Mouse (Mus musculus): ENCODE measurements around the gene Zfp672. TPM values are rescaled to one million over a fixed set of nuclear protein-coding genes. Genes with fewer than 3 reads are reported as not detected.
A peak's percentile ranks its signal among the peaks of the same experiment; 100 is the strongest.
"Not testable (repeated sequence)": the region's sequence is repeated elsewhere in the genome, so short reads cannot be mapped to it uniquely, and the experiment has no call there.

Zfp672 gene
- total and polyA plus RNA-seq, 2 experiments from 2014 or later, result 41.2 to 41.7 TPM

DNA sequence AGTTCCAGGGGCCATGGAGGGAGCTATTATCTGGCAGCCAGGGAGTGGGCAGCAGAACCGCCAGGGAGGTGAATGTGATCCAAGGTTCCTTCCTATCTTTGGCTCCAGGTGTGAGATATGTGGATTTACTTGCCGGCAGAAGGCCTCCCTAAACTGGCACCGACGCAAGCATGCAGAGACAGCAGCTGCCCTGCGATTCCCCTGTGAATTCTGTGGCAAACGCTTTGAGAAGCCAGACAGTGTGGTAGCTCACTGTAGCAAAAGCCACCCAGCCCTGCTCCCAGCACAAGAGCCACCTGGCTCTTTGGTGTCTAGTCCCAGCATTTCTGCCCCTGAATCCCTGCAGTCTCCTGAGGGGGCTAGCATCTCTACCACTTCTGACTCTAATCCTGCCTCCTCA, 16.1 kb downstream of the Zfp672 start:
- H3K9me3 ChIP-seq (ENCODE audit: low read length), result no peaks in the 10 kb centered on the region
- no peaks in the 10 kb centered on the region for H3K4me1 ChIP-seq (ENCODE audit: insufficient read depth)
- no peaks in the 10 kb centered on the region for H3K27me3 ChIP-seq (ENCODE audit: insufficient read depth, low read length)
- ATAC-seq (no peak), DNase-seq (no peak)
- no peak overlapping the region for H3K4me3 ChIP-seq (ENCODE audit: low read depth, low read length)
- peaks cover 38% of the 10 kb centered on the region for H3K36me3 ChIP-seq (ENCODE audit: insufficient read depth)
- TF ChIP-seq CTCF (IDR thresholded peaks at IDR 0.05; ENCODE audit: low read depth), result no peak
- WGBS, result 80% methylated on average over 6 of the region's 6 CpGs
- H3K9ac ChIP-seq, result no peak overlapping the region
- H3K27ac ChIP-seq (ENCODE audit: low read depth, low read length), result no peak overlapping the region
- no peak overlapping the region for H3K4me2 ChIP-seq (ENCODE audit: low read depth)

- Histone ChIP-seq H3K36me3 (ENCODE audit: insufficient read depth) (0 out of 2 replicates have a peak, but pooled peaks cover 9% of the 10 kb centered on the region), H3K9me3 (ENCODE audit: low read length) (no peaks in the 10 kb centered on the region), H3K4me3 (ENCODE audit: low read depth, low read length) (no peak overlapping the region), H3K27me3 (ENCODE audit: insufficient read depth, low read length) (no peaks in the 10 kb centered on the region), H3K4me2 (ENCODE audit: low read depth) (no peak overlapping the region), H3K9ac (no peak overlapping the region), H3K4me1 (ENCODE audit: insufficient read depth) (peaks cover 7% of the 10 kb centered on the region), H3K27ac (ENCODE audit: low read depth, low read length) (no peak overlapping the region)
- ATAC-seq (no peak), DNase-seq (no peak)
- WGBS, result 97% methylated on average over 9 of the region's 9 CpGs
- TF ChIP-seq CTCF (IDR thresholded peaks at IDR 0.05; ENCODE audit: low read depth), result no peak
Measured at GRCm38 (mm10) chr11:58308661-58309060, 21.5 kb downstream of the Zfp672 start.

DNA sequence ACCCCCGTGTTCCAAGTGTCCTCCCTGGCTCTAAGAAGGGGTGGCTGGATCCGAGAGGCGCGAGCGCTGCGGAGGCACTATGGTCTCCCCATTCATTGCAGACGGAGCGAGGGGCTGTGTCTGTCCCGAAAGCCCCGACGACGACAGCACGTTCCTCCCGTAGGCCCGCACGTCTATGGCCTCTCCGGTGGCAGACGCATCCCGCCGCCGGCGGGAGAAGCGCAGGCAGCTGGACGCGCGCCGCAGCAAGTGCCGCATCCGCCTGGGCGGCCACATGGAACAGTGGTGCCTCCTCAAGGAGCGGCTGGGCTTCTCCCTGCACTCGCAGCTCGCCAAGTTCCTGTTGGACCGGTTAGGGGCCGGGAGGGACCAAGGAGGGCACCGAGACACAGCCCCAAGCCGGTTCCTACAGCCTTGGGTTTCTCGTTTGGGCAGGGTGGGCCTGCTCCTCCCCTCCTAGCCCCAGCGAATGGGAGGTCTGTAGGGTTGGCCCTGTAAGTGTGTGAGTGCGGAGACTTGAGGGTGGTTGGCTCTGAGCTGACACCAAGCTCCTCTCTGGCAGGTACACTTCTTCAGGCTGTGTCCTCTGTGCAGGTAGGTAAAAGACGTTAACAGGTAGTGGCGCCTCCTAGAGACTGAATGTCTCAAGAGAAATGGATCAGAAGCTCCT, 22.6 kb downstream of the Zfp672 start:
- H3K9me3 ChIP-seq (ENCODE audit: low read length), result no peaks in the 10 kb centered on the region
- H3K4me2 ChIP-seq (ENCODE audit: low read depth), result peak overlapping the region; percentile 74
- peak overlapping the region; percentile 73 for H3K27ac ChIP-seq (ENCODE audit: low read depth, low read length)
- peak; percentile 38 for ATAC-seq
- H3K36me3 ChIP-seq (ENCODE audit: insufficient read depth), result 0 out of 2 replicates have a peak, but pooled peaks cover 6% of the 10 kb centered on the region
- peak; percentile 68 for DNase-seq
- peak overlapping the region; percentile 34 for H3K4me3 ChIP-seq (ENCODE audit: low read depth, low read length)
- peak overlapping the region; percentile 49 for H3K9ac ChIP-seq
- H3K27me3 ChIP-seq (ENCODE audit: insufficient read depth, low read length), result no peaks in the 10 kb centered on the region
- peaks cover 7% of the 10 kb centered on the region for H3K4me1 ChIP-seq (ENCODE audit: insufficient read depth)
- WGBS, result 1% methylated on average over 42 of the region's 42 CpGs
- 0 out of 2 replicates have a peak, but pooled peaks have one; percentile 16 for TF ChIP-seq CTCF (IDR thresholded peaks at IDR 0.05; ENCODE audit: low read depth)

DNA sequence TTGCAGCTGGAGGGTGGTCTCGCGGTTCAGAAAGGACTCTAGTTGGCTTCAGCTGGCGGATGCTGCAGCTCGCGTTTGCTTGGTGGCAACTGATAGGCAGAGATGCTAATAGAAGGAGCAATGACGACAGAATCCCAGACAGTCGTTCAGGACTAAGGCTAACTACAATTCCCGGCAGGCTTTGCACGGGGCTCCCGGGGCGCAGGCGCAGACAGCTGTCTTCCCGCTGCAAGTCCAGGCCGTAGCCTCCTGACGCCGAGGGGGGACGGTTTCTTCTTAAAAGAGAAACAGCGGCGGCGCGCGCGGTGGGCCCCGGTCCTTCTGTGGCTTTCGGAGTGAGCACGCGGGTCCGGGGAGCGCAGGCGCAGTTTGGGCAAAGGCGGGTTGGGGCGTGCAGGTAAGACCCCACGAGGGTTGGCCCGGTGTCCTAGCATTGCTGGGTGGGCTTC, 23.3 kb downstream of the Zfp672 start, which contains the start of gene Zfp692:
TSS of gene Zfp692 (plus strand) at position 210 of the 449 bp plus-strand sequence.
- peak within 1 kb of the TSS; percentile 73 for H3K27ac ChIP-seq (ENCODE audit: low read depth, low read length)
- H3K4me3 ChIP-seq (ENCODE audit: low read depth, low read length), result peak within 1 kb of the TSS; percentile 34
- peak within 1 kb of the TSS; percentile 74 for H3K4me2 ChIP-seq (ENCODE audit: low read depth)
- no peaks in the 10 kb centered on the region for H3K9me3 ChIP-seq (ENCODE audit: low read length)
- DNase-seq, result peak; percentile 98
- TF ChIP-seq CTCF (IDR thresholded peaks at IDR 0.05; ENCODE audit: low read depth), result no peak; the same call in 1 of the 2 replicates
- H3K36me3 ChIP-seq (ENCODE audit: insufficient read depth), result 0 out of 2 replicates have a peak, but pooled peaks cover 6% of the 10 kb centered on the region
- no peaks in the 10 kb centered on the region for H3K27me3 ChIP-seq (ENCODE audit: insufficient read depth, low read length)
- WGBS, result under 1% methylated on average over 34 of the region's 34 CpGs
- ATAC-seq, result peak; percentile 90
- peaks cover 7% of the 10 kb centered on the region for H3K4me1 ChIP-seq (ENCODE audit: insufficient read depth)
- H3K9ac ChIP-seq, result peak within 1 kb of the TSS; percentile 49

DNA sequence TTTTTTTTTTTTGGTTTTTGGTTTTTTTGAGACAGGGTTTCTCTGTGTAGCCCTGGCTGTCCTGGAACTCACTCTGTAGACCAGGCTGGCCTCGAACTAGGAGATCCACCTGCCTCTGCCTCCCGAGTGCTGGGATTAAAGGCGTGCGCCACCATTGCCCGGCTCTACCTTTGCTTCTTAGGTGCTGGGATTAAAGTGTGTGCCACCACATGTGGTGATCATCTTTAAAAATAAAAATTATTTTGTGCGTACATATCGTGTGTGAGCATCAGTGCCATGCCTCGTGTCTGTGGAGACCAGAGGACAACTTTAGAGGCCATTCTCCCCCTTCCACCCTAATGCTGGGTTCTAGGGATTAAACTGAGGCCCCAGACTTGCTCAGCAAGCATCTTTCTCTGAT, 24.8 kb downstream of the Zfp672 start:
- not testable (repeated sequence) for H3K36me3 ChIP-seq (ENCODE audit: insufficient read depth); H3K27me3 ChIP-seq (ENCODE audit: insufficient read depth, low read length); H3K4me2 ChIP-seq (ENCODE audit: low read depth); H3K4me1 ChIP-seq (ENCODE audit: insufficient read depth); H3K4me3 ChIP-seq (ENCODE audit: low read depth, low read length); DNase-seq; H3K27ac ChIP-seq (ENCODE audit: low read depth, low read length); ATAC-seq; H3K9me3 ChIP-seq (ENCODE audit: low read length); H3K9ac ChIP-seq
- 97% methylated on average over 8 of the region's 8 CpGs for WGBS

DNA sequence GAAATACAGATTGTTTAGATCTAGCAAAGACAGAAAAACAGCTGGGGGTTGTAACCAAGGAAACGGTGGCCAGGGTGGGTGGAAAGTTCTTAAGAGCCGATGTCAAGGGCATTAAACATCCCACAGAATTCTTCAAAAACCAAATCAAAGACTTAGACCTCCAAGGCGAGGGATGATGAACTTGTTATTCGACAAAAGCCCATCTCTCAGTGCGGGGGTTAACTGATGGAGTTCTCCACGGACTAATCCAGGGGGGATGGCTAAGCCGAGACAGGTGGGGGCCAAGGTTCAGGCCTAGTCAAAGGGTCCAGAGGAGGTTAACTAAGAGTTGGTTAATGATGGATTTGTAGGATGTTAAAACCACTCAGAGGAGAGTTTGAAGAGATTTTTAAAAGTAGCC, 26.5 kb downstream of the Zfp672 start:
- Histone ChIP-seq H3K36me3 (ENCODE audit: insufficient read depth) (no peaks in the 10 kb centered on the region), H3K4me1 (ENCODE audit: insufficient read depth) (peaks cover 7% of the 10 kb centered on the region), H3K27me3 (ENCODE audit: insufficient read depth, low read length) (no peaks in the 10 kb centered on the region), H3K4me3 (ENCODE audit: low read depth, low read length) (peak overlapping the region; percentile 14; the same call in 1 of the 2 replicates), H3K27ac (ENCODE audit: low read depth, low read length) (no peak overlapping the region), H3K9me3 (ENCODE audit: low read length) (no peaks in the 10 kb centered on the region), H3K4me2 (ENCODE audit: low read depth) (peak overlapping the region; percentile 59), H3K9ac (no peak overlapping the region; the same call in 1 of the 2 replicates)
- WGBS, result 15% methylated on average over 7 of the region's 7 CpGs
- no peak for TF ChIP-seq CTCF (IDR thresholded peaks at IDR 0.05; ENCODE audit: low read depth)
- DNase-seq, result no peak
- ATAC-seq, result no peak

- no peak for TF ChIP-seq CTCF (IDR thresholded peaks at IDR 0.05; ENCODE audit: low read depth)
- Histone ChIP-seq H3K36me3 (ENCODE audit: insufficient read depth) (no peaks in the 10 kb centered on the region), H3K9ac (peak overlapping the region; percentile 50), H3K4me2 (ENCODE audit: low read depth) (peak overlapping the region; percentile 59), H3K27me3 (ENCODE audit: insufficient read depth, low read length) (no peaks in the 10 kb centered on the region), H3K4me3 (ENCODE audit: low read depth, low read length) (peak overlapping the region; percentile 46), H3K4me1 (ENCODE audit: insufficient read depth) (peaks cover 7% of the 10 kb centered on the region), H3K9me3 (ENCODE audit: low read length) (no peaks in the 10 kb centered on the region), H3K27ac (ENCODE audit: low read depth, low read length) (peak overlapping the region; percentile 82)
- ATAC-seq, result no peak
- 2% methylated on average over 26 of the region's 26 CpGs for WGBS
- no peak for DNase-seq
Measured at GRCm38 (mm10) chr11:58302774-58303445, 27.2 kb downstream of the Zfp672 start.

All from forebrain, postnatal 0 days (tissue).